Comparison of ENCODE assay signal across 9 mouse cellular contexts in genomic region chr15:81416763-81417310, GRCm38 (mm10). TPM values are rescaled to one million over a fixed set of nuclear protein-coding genes. Genes with fewer than 3 reads are reported as not detected.
DNase-seq lines count a peak whose midpoint lies in the region; ATAC-seq and TF ChIP-seq lines count a peak whose summit lies in the region.
"Not testable (repeated sequence)": the region's sequence is repeated elsewhere in the genome, so short reads cannot be mapped to it uniquely, and the experiment has no call there.
"Had no signal": no experiment of that assay in that cellular context is flagged by ENCODE, and none has a peak within 500 bp of the region (broad histone marks: within the 10 kb centered on the region; RNA-seq: fewer than 3 reads in every experiment).

No protein-coding gene starts in this region.

- not testable (repeated sequence) for TF ChIP-seq POLR2A in brain, embryonic 14.5 days (IDR thresholded peaks at IDR 0.05; ENCODE audit: borderline replicate concordance, extremely low read depth, insufficient read depth, insufficient read length, poor library complexity, severe bottlenecking)

- peak overlapping the region; percentile 28 for H3K9ac ChIP-seq in forebrain, postnatal 0 days
- peak overlapping the region; percentile 6 for H3K9ac ChIP-seq in lung, embryonic 16.5 days (ENCODE audit: low read length)
- H3K9ac ChIP-seq in neural tube, embryonic 13.5 days = 0 out of 2 replicates have a peak overlapping the region, but pooled peaks have one; percentile 26
- H3K9ac ChIP-seq in stomach, embryonic 16.5 days (ENCODE audit: low read length) = peak overlapping the region; percentile 41

- peak; percentile 78 for DNase-seq in CD4-positive, CD25-positive, alpha-beta regulatory T cell, adult 2 months (ENCODE audit: low read depth, low spot score)
- DNase-seq in brain, embryonic 14.5 days (ENCODE audit: low read depth) = peak; percentile 69
- DNase-seq in forebrain, postnatal 0 days = peak; percentile 3
- DNase-seq in heart, postnatal 4 days = peak; percentile 72
- DNase-seq in kidney, postnatal 10 days = peak; percentile 84

- H3K4me2 ChIP-seq in forebrain, postnatal 0 days (ENCODE audit: low read depth) = peak overlapping the region; percentile 43
- peak overlapping the region; percentile 55 for H3K4me2 ChIP-seq in lung, embryonic 16.5 days (ENCODE audit: low read depth, low read length)
- H3K4me2 ChIP-seq in neural tube, embryonic 13.5 days = peak overlapping the region; percentile 48
- H3K4me2 ChIP-seq in stomach, embryonic 16.5 days (ENCODE audit: low read depth, low read length) = peak overlapping the region; percentile 59

- not testable (repeated sequence) for TF ChIP-seq CTCF in brain, embryonic 14.5 days (IDR thresholded peaks at IDR 0.05; ENCODE audit: borderline replicate concordance, extremely low read depth, insufficient read depth, insufficient read length); forebrain, postnatal 0 days (IDR thresholded peaks at IDR 0.05; ENCODE audit: low read depth)

- not testable (repeated sequence) for H3K27ac ChIP-seq in forebrain, postnatal 0 days (ENCODE audit: low read depth, low read length); lung, embryonic 16.5 days (ENCODE audit: low read length); neural tube, embryonic 13.5 days (replicated peaks); stomach, embryonic 16.5 days (ENCODE audit: low read length)

- not testable (repeated sequence) for H3K27me3 ChIP-seq in forebrain, postnatal 0 days (ENCODE audit: insufficient read depth, low read length); lung, embryonic 16.5 days (ENCODE audit: control insufficient read depth, insufficient read depth, low read depth, low read length); neural tube, embryonic 13.5 days; stomach, embryonic 16.5 days (ENCODE audit: control insufficient read depth, insufficient read depth, low read length)

- H3K36me3 ChIP-seq in forebrain, postnatal 0 days (ENCODE audit: insufficient read depth); lung, embryonic 16.5 days (ENCODE audit: control insufficient read depth, insufficient read depth, low read length); neural tube, embryonic 13.5 days; stomach, embryonic 16.5 days (ENCODE audit: control insufficient read depth, insufficient read depth, low read length): not testable (repeated sequence)

- H3K4me3 ChIP-seq in forebrain, postnatal 0 days (ENCODE audit: low read depth, low read length) = peak overlapping the region; percentile 27
- peak overlapping the region; percentile 33 for H3K4me3 ChIP-seq in lung, embryonic 16.5 days (ENCODE audit: low read length)
- H3K4me3 ChIP-seq in neural tube, embryonic 13.5 days = peak overlapping the region; percentile 14; the same call in 1 of the 2 replicates
- peak overlapping the region; percentile 36 for H3K4me3 ChIP-seq in stomach, embryonic 16.5 days (replicated peaks; ENCODE audit: low read length)

- not testable (repeated sequence) for H3K9me3 ChIP-seq in forebrain, postnatal 0 days (ENCODE audit: low read length); lung, embryonic 16.5 days (ENCODE audit: control insufficient read depth, low read length); neural tube, embryonic 13.5 days; stomach, embryonic 16.5 days (replicated peaks; ENCODE audit: control insufficient read depth, low read length)

- 6% methylated on average over 22 of the region's 22 CpGs for WGBS in forebrain, postnatal 0 days
- 2% methylated on average over 22 of the region's 22 CpGs for WGBS in lung, embryonic 16.5 days
- 10% methylated on average over 22 of the region's 22 CpGs for WGBS in neural tube, embryonic 13.5 days
- 7% methylated on average over 22 of the region's 22 CpGs for WGBS in stomach, embryonic 16.5 days

- H3K4me1 ChIP-seq in forebrain, postnatal 0 days (ENCODE audit: insufficient read depth); lung, embryonic 16.5 days (replicated peaks; ENCODE audit: control insufficient read depth, insufficient read depth, low read length); neural tube, embryonic 13.5 days (replicated peaks); stomach, embryonic 16.5 days (ENCODE audit: control insufficient read depth, insufficient read depth, low read length): not testable (repeated sequence)

- ATAC-seq in forebrain, postnatal 0 days; neural tube, embryonic 13.5 days (ENCODE audit: low read depth): not testable (repeated sequence)
- ATAC-seq in lung, embryonic 16.5 days (ENCODE audit: low read depth) = peak; percentile 93
- peak; percentile 93 for ATAC-seq in stomach, embryonic 16.5 days (ENCODE audit: insufficient read depth, low FRiP score)

RNA-seq across cellular contexts. Expression of gene Dnajb7, which starts 8.7 kb away (rescaled TPM):
- not detected in 2 replicates for polyA plus RNA-seq in brain, embryonic 14.5 days (2012; rRNA removed)
- total RNA-seq in forebrain, postnatal 0 days (2014; rRNA removed) = not detected in 2 replicates
- 0.18 TPM in 1 of 2 replicates, not detected in the other for polyA plus RNA-seq in forebrain, postnatal 0 days (2015; fragmentation: Nextera tagmentation; extraction: Ambion mirVana)
- not detected for total RNA-seq in heart, postnatal 4 days (2021)
- polyA plus RNA-seq in lung, embryonic 16.5 days (2015; fragmentation: Nextera tagmentation; extraction: Ambion mirVana) = 1.9 and 2.1 TPM in 2 replicates
- 1.4 and 2.3 TPM in 2 replicates for polyA plus RNA-seq in neural tube, embryonic 13.5 days (2015; fragmentation: Nextera tagmentation; extraction: Ambion mirVana)
- 2.2 and 2.3 TPM in 2 replicates for polyA plus RNA-seq in stomach, embryonic 16.5 days (2015; fragmentation: Nextera tagmentation; extraction: Ambion mirVana)
- total RNA-seq: layer of hippocampus, adult 2 months had no signal

RNA-seq across cellular contexts. Expression of gene Xpnpep3, which starts 16.9 kb away (rescaled TPM):
- 8.7 and 9.8 TPM in 2 replicates for polyA plus RNA-seq in brain, embryonic 14.5 days (2012; rRNA removed)
- total RNA-seq in forebrain, postnatal 0 days (2014; rRNA removed) = 6.5 and 8.5 TPM in 2 replicates
- polyA plus RNA-seq in forebrain, postnatal 0 days (2015; fragmentation: Nextera tagmentation; extraction: Ambion mirVana) = 4.3 and 7.4 TPM in 2 replicates
- total RNA-seq in heart, postnatal 4 days (2021) = 10 to 100 TPM; 12.3 to 14.9 TPM
- polyA plus RNA-seq in lung, embryonic 16.5 days (2015; fragmentation: Nextera tagmentation; extraction: Ambion mirVana) = 11.8 TPM in 2 replicates
- 11.0 TPM in 2 replicates for polyA plus RNA-seq in neural tube, embryonic 13.5 days (2015; fragmentation: Nextera tagmentation; extraction: Ambion mirVana)
- 11.1 and 11.9 TPM in 2 replicates for polyA plus RNA-seq in stomach, embryonic 16.5 days (2015; fragmentation: Nextera tagmentation; extraction: Ambion mirVana)

RNA-seq across cellular contexts. Expression of gene St13, which starts 17.0 kb away (rescaled TPM):
- 53.1 and 79.0 TPM in 2 replicates for polyA plus RNA-seq in brain, embryonic 14.5 days (2012; rRNA removed)
- 140 and 143 TPM in 2 replicates for total RNA-seq in forebrain, postnatal 0 days (2014; rRNA removed)
- 206 and 223 TPM in 2 replicates for polyA plus RNA-seq in forebrain, postnatal 0 days (2015; fragmentation: Nextera tagmentation; extraction: Ambion mirVana)
- 100 to 1,000 TPM; 101 to 109 TPM for total RNA-seq in heart, postnatal 4 days (2021)
- 144 and 154 TPM in 2 replicates for polyA plus RNA-seq in lung, embryonic 16.5 days (2015; fragmentation: Nextera tagmentation; extraction: Ambion mirVana)
- 184 and 191 TPM in 2 replicates for polyA plus RNA-seq in neural tube, embryonic 13.5 days (2015; fragmentation: Nextera tagmentation; extraction: Ambion mirVana)
- 149 and 153 TPM in 2 replicates for polyA plus RNA-seq in stomach, embryonic 16.5 days (2015; fragmentation: Nextera tagmentation; extraction: Ambion mirVana)

RNA-seq across cellular contexts. Expression of gene Rbx1, which starts 49.3 kb away (rescaled TPM):
- 197 and 215 TPM in 2 replicates for polyA plus RNA-seq in brain, embryonic 14.5 days (2012; rRNA removed)
- 193 and 223 TPM in 2 replicates for total RNA-seq in forebrain, postnatal 0 days (2014; rRNA removed)
- 446 and 469 TPM in 2 replicates for polyA plus RNA-seq in forebrain, postnatal 0 days (2015; fragmentation: Nextera tagmentation; extraction: Ambion mirVana)
- total RNA-seq in heart, postnatal 4 days (2021) = 100 to 1,000 TPM; 166 to 176 TPM
- 466 and 468 TPM in 2 replicates for polyA plus RNA-seq in lung, embryonic 16.5 days (2015; fragmentation: Nextera tagmentation; extraction: Ambion mirVana)
- polyA plus RNA-seq in neural tube, embryonic 13.5 days (2015; fragmentation: Nextera tagmentation; extraction: Ambion mirVana) = 484 and 496 TPM in 2 replicates
- polyA plus RNA-seq in stomach, embryonic 16.5 days (2015; fragmentation: Nextera tagmentation; extraction: Ambion mirVana) = 417 and 432 TPM in 2 replicates

RNA-seq across cellular contexts. Expression of gene Slc25a17, which starts 56.2 kb away (rescaled TPM):
- 98.1 and 112 TPM in 2 replicates for polyA plus RNA-seq in brain, embryonic 14.5 days (2012; rRNA removed)
- total RNA-seq in forebrain, postnatal 0 days (2014; rRNA removed) = 78.8 and 80.7 TPM in 2 replicates
- 121 and 123 TPM in 2 replicates for polyA plus RNA-seq in forebrain, postnatal 0 days (2015; fragmentation: Nextera tagmentation; extraction: Ambion mirVana)
- 10 to 100 TPM; 31.9 to 32.8 TPM for total RNA-seq in heart, postnatal 4 days (2021)
- polyA plus RNA-seq in lung, embryonic 16.5 days (2015; fragmentation: Nextera tagmentation; extraction: Ambion mirVana) = 111 and 118 TPM in 2 replicates
- polyA plus RNA-seq in neural tube, embryonic 13.5 days (2015; fragmentation: Nextera tagmentation; extraction: Ambion mirVana) = 130 and 149 TPM in 2 replicates
- 104 and 106 TPM in 2 replicates for polyA plus RNA-seq in stomach, embryonic 16.5 days (2015; fragmentation: Nextera tagmentation; extraction: Ambion mirVana)

Comparison
In these comparisons a context has a peak if more than half of its experiments do, and no peak if none do; other contexts are left out.
1. DNase-seq: peak in every context shown above with its lines; median percentile 84 in kidney, postnatal 10 days; 78 in CD4-positive, CD25-positive, alpha-beta regulatory T cell, adult 2 months; 72 in heart, postnatal 4 days; 69 in brain, embryonic 14.5 days; 3 in forebrain, postnatal 0 days.